Mouse (Mus musculus) liver, embryonic 14.5 days (tissue): ENCODE measurements at regions not wholly inside any gene's neighbourhood (a gene's known extent, or its start where the extent isn't known, plus 50 kb on each side); places are given as distances from the start of the nearest gene placed in this dataset.

ENCODE experiments used
- CTCF ChIP-seq: IDR thresholded peaks from 2 replicates; pipeline ENCODE4 v1.5.1; 2016; ENCODE audit warnings: antibody characterized with exemption, low read depth, control low read depth
- EP300 ChIP-seq: IDR thresholded peaks from 2 replicates; pipeline ENCODE4 v1.6.1; 2016; ENCODE audit warnings: antibody characterized with exemption, low read depth

DNA sequence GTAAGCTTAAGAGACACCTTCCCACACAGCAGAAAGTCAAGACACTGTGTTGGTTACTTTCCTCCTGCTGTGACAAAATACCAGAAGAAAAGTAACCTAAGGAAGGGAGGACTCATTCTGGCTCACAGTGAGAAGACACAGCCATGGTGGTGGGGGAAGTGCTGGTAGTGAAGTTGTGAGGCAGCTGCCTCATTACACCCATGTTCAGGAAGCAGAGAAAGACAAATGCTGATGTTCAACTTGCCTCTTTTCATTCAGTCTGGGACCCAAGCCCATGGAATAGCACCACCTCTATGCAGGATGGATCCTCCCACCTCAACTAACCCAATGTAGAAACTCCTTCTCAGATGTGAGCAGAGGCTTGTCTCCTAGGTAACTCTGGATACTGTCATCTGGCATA is 60.5 kb upstream of the Chchd3 start:
- TF ChIP-seq CTCF (no peak), EP300 (no peak)
